Mouse (Mus musculus) limb, embryonic 14.5 days (tissue): Measurements from ENCODE around the gene Hsdl1. TPM values are rescaled to one million over a fixed set of nuclear protein-coding genes. Genes with fewer than 3 reads are reported as not detected.

ENCODE experiments used
- ATAC-seq: fragments of 200-750 bp; cut with Nextera tagmentation; 2 replicates; pipeline ENCODE4 v1.8.0; 2017; ENCODE audit warnings: low read depth, moderate number of reproducible peaks, moderate TSS enrichment; ENCODE audit not compliant: low FRiP score
- DNase-seq: peaks from one replicate; pipeline ENCODE4 v3.0.0-alpha.2; 2015; ENCODE audit warnings: low spot score
- H3K27ac ChIP-seq: fragments of 300-500 bp; sonication (generic); replicated peaks from 2 replicates; pipeline ENCODE4 v1.5.1; 2014; ENCODE audit warnings: low read depth, mild to moderate bottlenecking, low read length, moderate library complexity, mixed read lengths
- H3K27me3 ChIP-seq: fragments of 300-500 bp; sonication (generic); 2 replicates; pipeline ENCODE4 v1.6.1; 2014; ENCODE audit warnings: low read length, mixed read lengths; ENCODE audit not compliant: control insufficient read depth, insufficient read depth
- H3K36me3 ChIP-seq: fragments of 300-500 bp; sonication (generic); 2 replicates; pipeline ENCODE4 v1.6.1; 2014; ENCODE audit warnings: mild to moderate bottlenecking, low read length, moderate library complexity, mixed read lengths; ENCODE audit not compliant: control insufficient read depth, insufficient read depth
- H3K4me1 ChIP-seq: fragments of 300-500 bp; sonication (generic); 2 replicates; pipeline ENCODE4 v1.6.1; 2014; ENCODE audit warnings: antibody characterized with exemption, low read length, mixed read lengths; ENCODE audit not compliant: control insufficient read depth, insufficient read depth
- H3K4me2 ChIP-seq: fragments of 300-500 bp; sonication (generic); replicated peaks from 2 replicates; pipeline ENCODE4 v1.6.1; 2014; ENCODE audit warnings: low read depth, mild to moderate bottlenecking, low read length, moderate library complexity; ENCODE audit not compliant: severe bottlenecking
- H3K4me3 ChIP-seq: fragments of 300-500 bp; sonication (generic); replicated peaks from 2 replicates; pipeline ENCODE4 v1.5.1; 2014; ENCODE audit warnings: low read length
- H3K9ac ChIP-seq: fragments of 300-500 bp; sonication (generic); 2 replicates; pipeline ENCODE4 v1.6.1; 2014; ENCODE audit warnings: mild to moderate bottlenecking, low read depth, low read length, moderate library complexity; ENCODE audit not compliant: severe bottlenecking
- H3K9me3 ChIP-seq: fragments of 300-500 bp; sonication (generic); 2 replicates; pipeline ENCODE4 v1.6.1; 2016; ENCODE audit warnings: low read length; ENCODE audit not compliant: control insufficient read depth
- POLR2A ChIP-seq: fragments of 200-500 bp; IDR thresholded peaks from 2 replicates; pipeline ENCODE4 v1.8.0; 2012; ENCODE audit warnings: inconsistent platforms, mild to moderate bottlenecking, moderate library complexity, borderline replicate concordance; ENCODE audit not compliant: insufficient read depth, insufficient read length; ENCODE audit errors: extremely low read depth
- WGBS: fragments of 180-500 bp; shearing (Covaris S2); extraction: QIAGEN DNeasy Blood & Tissue Kit; methylation state at CpG from one replicate; pipeline ENCODE4 v1.1.7; 2014; 5-methylcytosine and 5-hydroxymethylcytosine counted together
- polyA plus RNA-seq, 2 experiments: library from polyadenylated mRNA; depleted of rRNA in 1 of 2; stranded (reverse) in 1 of 2; unstranded in 1 of 2; fragments of >200 nt; fragmentation: Nextera tagmentation in 1 of 2; extraction: Ambion mirVana in 1 of 2; gene quantifications; 2 replicates each; pipeline versions ENCODE4 v1.2.1 to v1.2.3; 2012 to 2014

The Hsdl1 gene
- polyA plus RNA-seq, 2 experiments: 15.5 to 34.2 TPM

- Histone ChIP-seq H3K4me3 (no peak overlapping the region), H3K4me2 (no peak overlapping the region), H3K9me3 (no peaks in the 10 kb centered on the region), H3K4me1 (no peaks in the 10 kb centered on the region), H3K27ac (no peak overlapping the region), H3K27me3 (no peaks in the 10 kb centered on the region), H3K9ac (no peak overlapping the region), H3K36me3 (peaks cover 97% of the 10 kb centered on the region)
- ATAC-seq (no peak), DNase-seq (no peak)
- TF ChIP-seq POLR2A: no peak
- WGBS: 89% methylated on average over 9 of the region's 9 CpGs
Observed at GRCm38 (mm10) chr8:119531973-119532372, 43.0 kb downstream of the Hsdl1 start.

DNA sequence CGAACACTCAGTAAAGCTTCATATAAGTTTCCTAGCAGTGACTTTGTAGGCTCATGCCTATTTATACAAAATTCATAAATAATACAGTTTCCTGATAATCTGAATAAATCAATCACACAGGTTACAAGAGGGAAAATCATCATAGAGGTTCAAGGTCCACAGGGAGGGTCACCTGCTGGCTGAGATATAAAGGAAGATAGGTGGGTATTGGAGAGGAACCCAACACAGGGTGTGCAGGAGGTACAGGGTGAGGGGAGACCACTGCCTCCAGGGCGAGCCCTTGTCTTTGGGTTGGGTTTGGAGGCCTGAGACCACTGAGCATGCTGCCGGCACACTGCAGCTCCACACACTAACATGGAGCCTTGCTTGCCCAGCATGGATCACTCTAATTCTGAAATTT lies 43.6 kb downstream of the Hsdl1 start:
- no peak for ATAC-seq
- no peaks in the 10 kb centered on the region for H3K27me3 ChIP-seq

GRCm38 (mm10) chr8:119530937-119531336 lies 44.0 kb downstream of the Hsdl1 start:
- no peaks in the 10 kb centered on the region for H3K9me3 ChIP-seq
- no peaks in the 10 kb centered on the region for H3K4me1 ChIP-seq
- H3K27ac ChIP-seq: no peak overlapping the region
- ATAC-seq (no peak), DNase-seq (no peak)
- H3K4me2 ChIP-seq: no peak overlapping the region
- WGBS: 81% methylated on average over 6 of the region's 6 CpGs
- no peak overlapping the region for H3K4me3 ChIP-seq
- H3K36me3 ChIP-seq: peaks cover 94% of the 10 kb centered on the region
- TF ChIP-seq POLR2A: no peak
- H3K9ac ChIP-seq: no peak overlapping the region
- no peaks in the 10 kb centered on the region for H3K27me3 ChIP-seq

More for the DNA sequence above, 43.6 kb downstream of the Hsdl1 start:
- no peak for DNase-seq
- Histone ChIP-seq H3K27ac (no peak overlapping the region), H3K36me3 (peaks cover 97% of the 10 kb centered on the region), H3K4me1 (no peaks in the 10 kb centered on the region), H3K9ac (no peak overlapping the region), H3K9me3 (no peaks in the 10 kb centered on the region), H3K4me3 (no peak overlapping the region), H3K4me2 (no peak overlapping the region)
- TF ChIP-seq POLR2A: no peak
- 94% methylated on average over 3 of the region's 3 CpGs for WGBS

- H3K4me1 ChIP-seq: no peaks in the 10 kb centered on the region
- no peaks in the 10 kb centered on the region for H3K27me3 ChIP-seq
- peaks cover 95% of the 10 kb centered on the region for H3K36me3 ChIP-seq
- no peak overlapping the region for H3K4me2 ChIP-seq
- 93% methylated on average over 7 of the region's 7 CpGs for WGBS
- no peaks in the 10 kb centered on the region for H3K9me3 ChIP-seq
- DNase-seq: no peak
- H3K9ac ChIP-seq: no peak overlapping the region
- H3K27ac ChIP-seq: no peak overlapping the region
- H3K4me3 ChIP-seq: no peak overlapping the region
- TF ChIP-seq POLR2A: no peak
- ATAC-seq: no peak
Observed at GRCm38 (mm10) chr8:119528762-119529161, 46.2 kb downstream of the Hsdl1 start.

DNA sequence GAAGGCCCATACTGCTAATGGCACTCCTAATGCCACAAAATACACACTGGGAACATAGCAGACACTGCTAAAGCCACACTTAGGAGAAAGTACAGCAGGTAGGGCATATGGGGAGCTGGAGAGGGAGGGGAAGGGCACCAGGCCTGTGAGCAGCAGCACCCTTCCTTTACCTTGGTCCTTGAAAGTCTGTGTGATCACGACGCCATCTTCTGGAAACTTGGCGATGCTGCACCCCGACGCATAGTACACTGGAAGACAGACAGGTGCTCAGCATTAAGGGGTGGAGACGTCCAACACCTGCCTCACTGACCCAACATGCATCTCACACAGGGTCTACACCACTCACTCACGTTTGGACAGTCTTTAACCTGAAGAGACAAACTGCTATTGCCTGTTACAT lies 54.9 kb downstream of the Hsdl1 start:
- ATAC-seq (no peak), DNase-seq (no peak)
- H3K9ac ChIP-seq: no peak overlapping the region
- H3K36me3 ChIP-seq: peaks cover 97% of the 10 kb centered on the region
- no peak overlapping the region for H3K4me2 ChIP-seq
- no peak overlapping the region for H3K4me3 ChIP-seq
- H3K27ac ChIP-seq: no peak overlapping the region
- no peaks in the 10 kb centered on the region for H3K27me3 ChIP-seq
- TF ChIP-seq POLR2A: no peak
- H3K9me3 ChIP-seq: no peaks in the 10 kb centered on the region
- 74% methylated on average over 7 of the region's 7 CpGs for WGBS
- no peaks in the 10 kb centered on the region for H3K4me1 ChIP-seq

GRCm38 (mm10) chr8:119516674-119517073 lies 58.3 kb downstream of the Hsdl1 start:
- H3K9ac ChIP-seq: no peak overlapping the region
- no peaks in the 10 kb centered on the region for H3K27me3 ChIP-seq
- no peaks in the 10 kb centered on the region for H3K9me3 ChIP-seq
- TF ChIP-seq POLR2A: no peak
- H3K4me1 ChIP-seq: no peaks in the 10 kb centered on the region
- H3K36me3 ChIP-seq: peaks cover 98% of the 10 kb centered on the region
- no peak overlapping the region for H3K27ac ChIP-seq
- ATAC-seq (no peak), DNase-seq (no peak)
- no peak overlapping the region for H3K4me2 ChIP-seq
- no peak overlapping the region for H3K4me3 ChIP-seq
- WGBS: 45% methylated on average over 5 of the region's 5 CpGs
